Mouse (Mus musculus) limb, embryonic 15.5 days (tissue): Measurements from ENCODE around the gene Irak1bp1. TPM values are rescaled to one million over a fixed set of nuclear protein-coding genes. Genes with fewer than 3 reads are reported as not detected.
A peak's percentile ranks its signal among the peaks of the same experiment; 100 is the strongest.

Source experiments
- ATAC-seq: fragments of 200-750 bp; cut with Nextera tagmentation; 2 replicates; pipeline ENCODE4 v1.8.0; 2017; ENCODE audit warnings: low read depth, moderate TSS enrichment; ENCODE audit not compliant: insufficient number of reproducible peaks, low FRiP score, low TSS enrichment
- H3K27ac ChIP-seq: fragments of 300-500 bp; sonication (generic); 2 replicates; pipeline ENCODE4 v1.5.1; 2015; ENCODE audit warnings: moderate library complexity, mild to moderate bottlenecking, inconsistent platforms
- H3K27me3 ChIP-seq: fragments of 300-500 bp; sonication (generic); 2 replicates; pipeline ENCODE4 v1.6.1; 2015; ENCODE audit warnings: inconsistent platforms
- H3K36me3 ChIP-seq: fragments of 300-500 bp; sonication (generic); 2 replicates; pipeline ENCODE4 v1.6.1; 2015; ENCODE audit warnings: inconsistent platforms
- H3K4me1 ChIP-seq: fragments of 300-500 bp; sonication (generic); 2 replicates; pipeline ENCODE4 v1.6.1; 2015; ENCODE audit warnings: inconsistent platforms
- H3K4me2 ChIP-seq: fragments of 300-500 bp; sonication (generic); 2 replicates; pipeline ENCODE4 v1.6.1; 2015; ENCODE audit warnings: mild to moderate bottlenecking, inconsistent platforms
- H3K4me3 ChIP-seq: fragments of 300-500 bp; sonication (generic); 2 replicates; pipeline ENCODE4 v1.5.1; 2015; ENCODE audit warnings: mild to moderate bottlenecking, inconsistent platforms
- H3K9ac ChIP-seq: fragments of 300-500 bp; sonication (generic); 2 replicates; pipeline ENCODE4 v1.6.1; 2015; ENCODE audit warnings: inconsistent platforms
- H3K9me3 ChIP-seq: fragments of 300-500 bp; sonication (generic); 2 replicates; pipeline ENCODE4 v1.6.1; 2016; ENCODE audit warnings: inconsistent platforms
- WGBS: fragments of 180-500 bp; shearing (Covaris S2); methylation state at CpG from one replicate; pipeline ENCODE4 v1.1.7; 2015; 5-methylcytosine and 5-hydroxymethylcytosine counted together
- polyA plus RNA-seq: library from polyadenylated mRNA; unstranded; fragments of >200 nt; fragmentation: Nextera tagmentation; extraction: Ambion mirVana; gene quantifications from 2 replicates; pipeline ENCODE4 v1.2.1, GENCODE M21; 2015

Gene Irak1bp1
- 15.3 and 16.9 TPM in 2 replicates for polyA plus RNA-seq

GRCm38 (mm10) chr9:82829007-82829689, at the start of gene Irak1bp1:
Gene Irak1bp1, plus strand, starts transcription at chr9:82829540.
- H3K9ac ChIP-seq = peak within 1 kb of the TSS; percentile 62
- peak within 1 kb of the TSS; percentile 57 for H3K4me2 ChIP-seq
- H3K27ac ChIP-seq = peak within 1 kb of the TSS; percentile 88
- peaks cover 4% of the 10 kb centered on the region; the same call in 1 of the 2 replicates for H3K4me1 ChIP-seq
- H3K27me3 ChIP-seq = no peaks in the 10 kb centered on the region
- WGBS = 13% methylated on average over 20 of the region's 20 CpGs
- H3K36me3 ChIP-seq = 0 out of 2 replicates have a peak, but pooled peaks cover 4% of the 10 kb centered on the region
- ATAC-seq = peak; percentile 2; the same call in 1 of the 2 replicates
- no peaks in the 10 kb centered on the region for H3K9me3 ChIP-seq
- H3K4me3 ChIP-seq = peak within 1 kb of the TSS; percentile 86

GRCm38 (mm10) chr9:82788375-82788774, 41.0 kb upstream of the Irak1bp1 start:
- Histone ChIP-seq H3K27ac (no peak overlapping the region), H3K4me3 (no peak overlapping the region), H3K9ac (no peak overlapping the region), H3K36me3 (no peaks in the 10 kb centered on the region), H3K27me3 (no peaks in the 10 kb centered on the region), H3K4me2 (no peak overlapping the region), H3K4me1 (no peaks in the 10 kb centered on the region), H3K9me3 (no peaks in the 10 kb centered on the region)
- ATAC-seq = no peak
- 76% methylated on average over 9 of the region's 9 CpGs for WGBS

DNA sequence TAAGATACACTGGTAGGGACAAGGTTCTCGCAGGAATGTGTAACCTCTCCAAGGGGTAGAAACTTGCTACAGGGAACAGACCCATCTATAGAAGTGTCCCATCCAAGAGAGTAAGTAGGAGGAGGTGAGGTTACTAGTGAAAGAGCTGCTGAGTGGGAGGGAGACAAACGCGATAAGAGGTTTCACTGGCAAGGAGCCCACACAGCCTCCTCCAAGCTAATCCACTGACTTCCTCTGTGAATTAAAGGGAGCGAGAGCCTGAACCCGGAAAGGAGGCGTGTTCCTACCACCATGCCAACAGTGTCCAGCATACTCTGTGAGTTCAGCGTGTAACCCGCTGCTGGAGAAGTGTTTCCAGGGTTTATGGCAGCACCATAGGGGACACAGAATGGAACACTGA, 29.0 kb upstream of the Irak1bp1 start:
- Histone ChIP-seq H3K36me3 (no peaks in the 10 kb centered on the region), H3K4me1 (no peaks in the 10 kb centered on the region), H3K4me3 (no peak overlapping the region), H3K9me3 (no peaks in the 10 kb centered on the region), H3K4me2 (no peak overlapping the region), H3K27me3 (no peaks in the 10 kb centered on the region), H3K9ac (no peak overlapping the region), H3K27ac (no peak overlapping the region)
- WGBS = 76% methylated on average over 8 of the region's 8 CpGs
- no peak for ATAC-seq

GRCm38 (mm10) chr9:82807129-82807528, 22.2 kb upstream of the Irak1bp1 start:
- Histone ChIP-seq H3K9ac (no peak overlapping the region), H3K4me2 (no peak overlapping the region), H3K36me3 (no peaks in the 10 kb centered on the region), H3K9me3 (no peaks in the 10 kb centered on the region), H3K27ac (no peak overlapping the region), H3K4me1 (no peaks in the 10 kb centered on the region), H3K27me3 (no peaks in the 10 kb centered on the region), H3K4me3 (no peak overlapping the region)
- no peak for ATAC-seq
- 28% methylated on average over 1 of the region's 1 CpGs for WGBS

GRCm38 (mm10) chr9:82807635-82808034, 21.7 kb upstream of the Irak1bp1 start:
- WGBS = 60% methylated on average over 5 of the region's 5 CpGs
- ATAC-seq = no peak

DNA sequence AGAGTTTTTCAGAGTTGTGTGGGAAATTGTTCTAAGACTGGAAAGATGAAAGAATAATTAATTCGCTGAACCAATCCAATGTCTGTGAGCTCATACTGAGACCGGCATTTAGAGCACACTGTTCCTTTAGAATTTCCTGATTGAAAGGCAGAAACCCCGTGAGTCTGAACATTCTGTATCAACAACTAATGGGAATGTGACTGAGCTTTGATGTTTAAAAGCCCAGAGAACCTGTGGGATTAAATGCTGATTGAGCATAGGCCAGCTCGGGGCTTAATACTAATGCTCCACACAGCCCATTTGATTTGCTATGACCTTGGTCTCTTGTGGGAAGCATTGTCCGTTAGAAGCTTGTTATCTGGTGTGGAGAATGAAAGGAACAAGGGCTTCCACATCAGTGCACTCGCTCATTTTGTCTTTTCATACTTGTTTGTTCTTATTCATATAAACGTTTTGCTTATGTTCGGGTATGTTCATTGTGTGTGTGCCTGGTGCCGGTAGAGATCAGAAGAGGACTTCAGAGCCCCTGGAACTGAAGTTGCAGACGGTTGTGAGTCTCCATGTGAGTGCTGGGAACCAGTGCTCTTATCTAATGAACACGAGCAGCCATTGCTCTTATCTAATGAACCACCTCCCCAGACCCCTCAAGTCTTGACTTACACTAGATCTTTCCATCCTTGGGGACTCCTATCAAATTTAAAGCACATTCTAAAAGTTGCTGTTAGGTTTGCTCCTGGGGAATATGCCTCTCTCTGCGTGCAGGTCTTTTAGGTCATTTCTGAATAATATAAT, 17.0 kb upstream of the Irak1bp1 start:
- Histone ChIP-seq H3K9me3 (no peaks in the 10 kb centered on the region), H3K27ac (no peak overlapping the region), H3K36me3 (no peaks in the 10 kb centered on the region), H3K4me3 (no peak overlapping the region), H3K4me1 (no peaks in the 10 kb centered on the region), H3K9ac (no peak overlapping the region), H3K27me3 (no peaks in the 10 kb centered on the region), H3K4me2 (no peak overlapping the region)
- 74% methylated on average over 12 of the region's 12 CpGs for WGBS
- no peak for ATAC-seq

More at GRCm38 (mm10) chr9:82807635-82808034, 21.7 kb upstream of the Irak1bp1 start:
- Histone ChIP-seq H3K27me3 (no peaks in the 10 kb centered on the region), H3K4me3 (no peak overlapping the region), H3K4me1 (no peaks in the 10 kb centered on the region), H3K4me2 (no peak overlapping the region), H3K9me3 (no peaks in the 10 kb centered on the region), H3K27ac (no peak overlapping the region), H3K36me3 (no peaks in the 10 kb centered on the region), H3K9ac (no peak overlapping the region)

DNA sequence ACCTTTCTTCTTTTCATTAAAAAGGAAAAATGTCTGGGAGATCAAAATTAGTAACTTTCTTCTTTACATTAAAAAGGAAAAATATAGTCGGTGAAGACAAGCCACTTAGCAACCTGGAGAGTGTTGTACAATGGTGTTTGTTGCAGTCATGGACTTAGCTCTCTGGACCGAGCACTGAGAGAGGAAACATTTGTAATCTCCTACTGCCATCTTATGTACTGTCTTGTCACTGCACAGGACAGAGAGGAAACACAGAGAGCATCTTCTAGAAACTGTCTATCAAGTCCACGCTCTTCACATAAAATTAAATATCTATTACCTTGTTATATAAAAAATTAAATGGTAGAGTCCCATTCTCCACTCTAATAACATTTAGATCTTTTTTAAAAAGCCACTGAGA, 14.8 kb upstream of the Irak1bp1 start:
- no peaks in the 10 kb centered on the region for H3K27me3 ChIP-seq

DNA sequence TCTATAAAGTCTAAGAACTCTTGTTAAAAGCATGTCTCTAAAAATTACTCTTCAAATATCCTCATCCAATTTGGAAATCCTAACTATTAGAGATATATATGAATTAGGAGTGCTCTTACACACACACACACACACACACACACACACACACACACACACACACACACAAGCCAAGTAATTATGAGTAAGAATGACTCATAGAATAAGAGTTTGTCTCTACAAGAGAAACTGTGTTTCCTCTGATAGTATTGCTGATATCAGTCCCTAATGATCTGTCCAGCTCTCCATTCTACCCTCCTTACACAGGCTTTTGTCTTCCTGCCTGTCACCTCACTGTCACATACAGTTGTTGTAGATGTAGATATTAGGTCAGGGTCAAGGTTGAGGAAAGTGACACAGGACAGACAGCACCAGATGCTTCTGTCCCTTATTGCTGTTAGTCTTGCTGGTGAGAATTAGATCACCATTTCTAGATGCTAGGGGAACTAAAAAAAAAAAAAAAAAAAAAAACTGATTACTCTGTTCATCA, 14.0 kb upstream of the Irak1bp1 start:
- Histone ChIP-seq H3K4me2 (no peak overlapping the region), H3K27me3 (no peaks in the 10 kb centered on the region), H3K9me3 (no peaks in the 10 kb centered on the region), H3K27ac (no peak overlapping the region), H3K9ac (no peak overlapping the region), H3K36me3 (no peaks in the 10 kb centered on the region), H3K4me1 (no peaks in the 10 kb centered on the region), H3K4me3 (no peak overlapping the region)
- no peak for ATAC-seq

More for the DNA sequence above, 14.8 kb upstream of the Irak1bp1 start:
- H3K4me3 ChIP-seq = no peak overlapping the region
- H3K9me3 ChIP-seq = no peaks in the 10 kb centered on the region
- WGBS = 67% methylated on average over 3 of the region's 3 CpGs
- ATAC-seq = no peak
- no peak overlapping the region for H3K4me2 ChIP-seq
- no peak overlapping the region for H3K27ac ChIP-seq
- no peak overlapping the region for H3K9ac ChIP-seq
- H3K36me3 ChIP-seq = no peaks in the 10 kb centered on the region
- no peaks in the 10 kb centered on the region for H3K4me1 ChIP-seq

- H3K4me1 ChIP-seq = peaks cover 4% of the 10 kb centered on the region; the same call in 1 of the 2 replicates
- H3K27me3 ChIP-seq = no peaks in the 10 kb centered on the region
- WGBS = 93% methylated on average over 6 of the region's 6 CpGs
- no peak for ATAC-seq
- H3K36me3 ChIP-seq = 0 out of 2 replicates have a peak, but pooled peaks cover 4% of the 10 kb centered on the region
- H3K4me3 ChIP-seq = no peak overlapping the region
- no peak overlapping the region for H3K4me2 ChIP-seq
- H3K27ac ChIP-seq = no peak overlapping the region
- H3K9me3 ChIP-seq = no peaks in the 10 kb centered on the region
- no peak overlapping the region for H3K9ac ChIP-seq
Measured at GRCm38 (mm10) chr9:82826426-82826825, 2.9 kb upstream of the Irak1bp1 start.

DNA sequence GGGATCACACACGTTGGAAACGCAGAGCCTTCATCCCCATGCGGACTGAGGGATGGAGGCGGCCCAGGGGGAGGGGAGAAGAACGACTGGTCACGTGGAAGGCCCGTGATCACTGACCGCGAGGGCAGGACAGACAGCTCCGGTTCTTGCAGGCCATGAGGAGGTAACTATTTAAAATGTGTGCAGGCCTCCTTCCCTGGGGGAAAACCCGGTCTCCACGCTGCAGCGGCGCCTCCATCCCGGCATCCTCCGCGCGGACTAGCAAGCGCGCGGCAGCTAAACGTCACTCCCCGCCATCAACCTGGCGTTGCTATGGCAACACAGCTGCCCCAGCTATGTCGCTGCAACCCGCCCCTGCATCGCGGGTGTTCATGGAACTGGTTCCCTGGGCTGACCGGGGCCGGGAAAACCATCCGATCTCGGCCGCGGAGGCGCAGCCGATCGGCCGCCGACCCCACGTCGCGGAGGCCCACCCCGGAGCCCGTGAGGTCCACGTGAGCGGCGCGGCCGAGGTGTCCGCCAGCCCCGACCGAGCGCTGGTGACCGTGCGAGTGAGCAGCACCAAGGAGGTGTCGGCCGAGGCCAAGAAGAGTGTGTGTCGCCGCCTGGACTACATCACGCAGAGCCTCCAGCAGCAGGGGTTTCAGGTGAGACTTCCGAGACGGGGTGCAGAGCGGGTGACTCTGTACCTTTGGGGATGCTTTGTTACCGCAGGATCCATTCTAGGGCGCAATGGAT, 522 bp downstream of the Irak1bp1 start:
- WGBS = under 1% methylated on average over 65 of the region's 65 CpGs
- H3K27me3 ChIP-seq = no peaks in the 10 kb centered on the region
- H3K4me1 ChIP-seq = peaks cover 4% of the 10 kb centered on the region; the same call in 1 of the 2 replicates
- H3K4me3 ChIP-seq = peak overlapping the region; percentile 86
- peak; percentile 89 for ATAC-seq
- no peaks in the 10 kb centered on the region for H3K9me3 ChIP-seq
- H3K9ac ChIP-seq = peak overlapping the region; percentile 62
- 0 out of 2 replicates have a peak, but pooled peaks cover 4% of the 10 kb centered on the region for H3K36me3 ChIP-seq
- peak overlapping the region; percentile 88 for H3K27ac ChIP-seq
- H3K4me2 ChIP-seq = peak overlapping the region; percentile 57

GRCm38 (mm10) chr9:82831891-82832290, 2.6 kb downstream of the Irak1bp1 start:
- Histone ChIP-seq H3K4me1 (peaks cover 4% of the 10 kb centered on the region; the same call in 1 of the 2 replicates), H3K9ac (no peak overlapping the region), H3K36me3 (no peaks in the 10 kb centered on the region), H3K27ac (no peak overlapping the region), H3K9me3 (no peaks in the 10 kb centered on the region), H3K4me3 (no peak overlapping the region), H3K4me2 (no peak overlapping the region), H3K27me3 (no peaks in the 10 kb centered on the region)
- ATAC-seq = no peak
- 40% methylated on average over 4 of the region's 4 CpGs for WGBS
